In genomic region chr16:93883423-93884085, GRCm38 (mm10) we compare ENCODE assay signal across 8 mouse cellular contexts. TPM values are rescaled to one million over a fixed set of nuclear protein-coding genes. Genes with fewer than 3 reads are reported as not detected.
DNase-seq lines count a peak whose midpoint lies in the region; ATAC-seq lines count a peak whose summit lies in the region.

TSS of gene Chaf1b (plus strand) at chr16:93883901.

- intact Hi-C loops in heart, postnatal 14 days (cut with DNase I), result no loop called here

- H3K9me3 ChIP-seq in forebrain, embryonic 14.5 days (replicated peaks; ENCODE audit: control insufficient read depth, low read length), result no peaks in the 10 kb centered on the region
- H3K9me3 ChIP-seq in neural tube, embryonic 15.5 days (replicated peaks), result no peaks in the 10 kb centered on the region

- H3K4me1 ChIP-seq in forebrain, embryonic 14.5 days (ENCODE audit: control insufficient read depth, insufficient read depth, low read length), result peaks cover 6% of the 10 kb centered on the region; the same call in 1 of the 2 replicates
- peaks cover 10% of the 10 kb centered on the region for H3K4me1 ChIP-seq in neural tube, embryonic 15.5 days

- peak within 1 kb of the TSS; percentile 83 for H3K4me2 ChIP-seq in forebrain, embryonic 14.5 days (ENCODE audit: low read length)
- H3K4me2 ChIP-seq in neural tube, embryonic 15.5 days, result peak within 1 kb of the TSS; percentile 83

- under 1% methylated on average over 54 of the region's 54 CpGs for WGBS in forebrain, embryonic 14.5 days
- WGBS in neural tube, embryonic 15.5 days, result under 1% methylated on average over 54 of the region's 54 CpGs

- no peaks in the 10 kb centered on the region for H3K27me3 ChIP-seq in forebrain, embryonic 14.5 days (replicated peaks; ENCODE audit: control insufficient read depth, insufficient read depth, low read length)
- H3K27me3 ChIP-seq in neural tube, embryonic 15.5 days (replicated peaks), result no peaks in the 10 kb centered on the region

- DNase-seq in ES-CJ7 (ENCODE audit: low read depth, low spot score), result peak; percentile 97
- peak; percentile 92 for DNase-seq in cerebellum, adult 11 months
- peak; percentile 98 for DNase-seq in forebrain, embryonic 14.5 days (ENCODE audit: low spot score)
- DNase-seq in heart, postnatal 14 days, result peak; percentile 94 to 98
- peak; percentile 96 for DNase-seq in layer of hippocampus, adult 11-12 months (ENCODE audit: low spot score)
- DNase-seq in lung, adult 18-20 months, result peak; percentile 97
- DNase-seq in testis, postnatal 14 days (ENCODE audit: low spot score), result peak; percentile 96

- H3K4me3 ChIP-seq in forebrain, embryonic 14.5 days (ENCODE audit: low read depth, low read length), result peak within 1 kb of the TSS; percentile 69
- H3K4me3 ChIP-seq in neural tube, embryonic 15.5 days (replicated peaks), result peak within 1 kb of the TSS; percentile 57

- H3K36me3 ChIP-seq in forebrain, embryonic 14.5 days (ENCODE audit: control insufficient read depth, insufficient read depth, low read length), result peaks cover 9% of the 10 kb centered on the region; the same call in 1 of the 2 replicates
- no peaks in the 10 kb centered on the region; the same call in 1 of the 2 replicates for H3K36me3 ChIP-seq in neural tube, embryonic 15.5 days

- H3K27ac ChIP-seq in forebrain, embryonic 14.5 days (ENCODE audit: low read depth, low read length), result no peak within 1 kb of the TSS
- H3K27ac ChIP-seq in neural tube, embryonic 15.5 days (replicated peaks), result peak within 1 kb of the TSS; percentile 54; the same call in 1 of the 2 replicates

- peak; percentile 94 for ATAC-seq in forebrain, embryonic 14.5 days
- ATAC-seq in neural tube, embryonic 15.5 days (ENCODE audit: low FRiP score), result peak; percentile 96

- peak within 1 kb of the TSS; percentile 72 for H3K9ac ChIP-seq in forebrain, embryonic 14.5 days (ENCODE audit: low read length)
- H3K9ac ChIP-seq in neural tube, embryonic 15.5 days (replicated peaks), result peak within 1 kb of the TSS; percentile 46

RNA-seq across cellular contexts. Expression of gene Chaf1b, which starts in this region (rescaled TPM):
- polyA plus RNA-seq in forebrain, embryonic 14.5 days (2014; fragmentation: Nextera tagmentation; extraction: Ambion mirVana), result 44.0 and 56.4 TPM in 2 replicates
- 1 to 10 TPM; 2.8 TPM for total RNA-seq in heart, postnatal 14 days (2021)
- polyA plus RNA-seq in neural tube, embryonic 15.5 days (2015; fragmentation: Nextera tagmentation; extraction: Ambion mirVana), result 13.2 and 26.7 TPM in 2 replicates
